Mouse (Mus musculus) retina, postnatal 7 days (tissue): ENCODE data around the gene Gm20388.

ENCODE experiments used
- DNase-seq: peaks from one replicate; pipeline ENCODE4 v3.0.0-alpha.2; 2012; ENCODE audit warnings: low read depth, low spot score

Gene Gm20388

DNA sequence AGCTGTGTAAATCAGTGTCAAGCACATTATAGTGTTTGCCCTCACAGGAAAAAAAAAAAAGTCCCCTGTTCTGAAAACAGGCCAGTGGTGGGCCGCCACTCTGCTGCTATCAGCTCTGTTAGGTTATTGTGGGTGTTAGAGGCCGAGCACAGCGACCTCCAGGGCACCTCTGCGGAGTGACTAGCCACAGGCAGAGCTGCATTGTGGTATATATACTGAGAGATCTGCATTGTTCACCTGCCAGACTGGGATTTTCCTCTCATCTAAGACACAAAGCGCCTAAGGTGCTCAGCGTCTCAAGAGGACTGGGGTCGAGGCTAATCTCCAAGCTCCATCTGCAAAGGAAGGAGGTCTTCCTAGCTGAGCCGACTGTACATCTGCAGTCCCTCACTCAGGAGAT, 252.7 kb downstream of the Gm20388 start:
- no peak for DNase-seq

- no peak for DNase-seq
Observed at GRCm38 (mm10) chr8:120164026-120164425, 253.4 kb downstream of the Gm20388 start.

GRCm38 (mm10) chr8:120167136-120167535, 256.5 kb downstream of the Gm20388 start:
- DNase-seq = no peak

GRCm38 (mm10) chr8:120167821-120168220, 257.2 kb downstream of the Gm20388 start:
- DNase-seq = no peak

DNA sequence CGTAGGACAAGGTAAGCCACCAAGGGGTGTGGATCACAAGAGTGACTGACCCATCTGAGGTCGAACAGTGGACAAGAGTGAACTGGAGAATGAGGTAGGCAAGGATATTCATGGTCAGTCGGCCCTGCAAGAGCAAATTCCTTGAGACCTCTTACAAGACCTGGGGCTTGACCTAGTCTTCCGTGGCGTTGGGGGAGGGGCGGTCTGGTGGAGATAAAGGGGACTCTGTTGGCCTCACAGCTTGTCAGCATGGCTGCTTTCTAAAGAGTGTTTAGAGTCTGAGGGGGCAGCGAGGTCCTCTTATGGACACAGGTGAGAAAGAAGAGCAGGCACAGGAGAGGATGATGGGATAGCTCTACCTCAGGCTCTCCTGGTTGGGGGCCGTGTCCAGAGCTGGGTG, 258.5 kb downstream of the Gm20388 start:
- DNase-seq = no peak

DNA sequence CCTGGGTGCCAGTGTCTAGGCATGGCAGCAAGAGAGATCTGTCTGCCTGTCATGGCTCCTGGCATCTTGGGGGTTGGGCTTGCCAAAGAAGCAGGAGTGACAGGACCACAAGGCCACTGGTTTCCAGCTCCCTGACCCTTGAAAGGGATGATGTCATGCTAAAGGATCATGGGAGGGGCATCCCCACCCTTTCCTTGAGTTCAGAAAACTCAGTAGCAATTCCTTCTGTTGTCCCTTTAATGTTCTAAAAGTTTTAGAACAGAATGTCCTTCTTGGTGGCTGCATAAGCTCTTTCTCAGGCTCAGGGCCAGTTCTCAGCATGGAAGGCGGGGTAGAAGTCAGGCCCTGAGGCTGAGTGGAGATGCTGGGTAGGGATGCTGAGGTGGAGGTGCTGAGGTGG, 262.6 kb downstream of the Gm20388 start:
- no peak for DNase-seq

DNA sequence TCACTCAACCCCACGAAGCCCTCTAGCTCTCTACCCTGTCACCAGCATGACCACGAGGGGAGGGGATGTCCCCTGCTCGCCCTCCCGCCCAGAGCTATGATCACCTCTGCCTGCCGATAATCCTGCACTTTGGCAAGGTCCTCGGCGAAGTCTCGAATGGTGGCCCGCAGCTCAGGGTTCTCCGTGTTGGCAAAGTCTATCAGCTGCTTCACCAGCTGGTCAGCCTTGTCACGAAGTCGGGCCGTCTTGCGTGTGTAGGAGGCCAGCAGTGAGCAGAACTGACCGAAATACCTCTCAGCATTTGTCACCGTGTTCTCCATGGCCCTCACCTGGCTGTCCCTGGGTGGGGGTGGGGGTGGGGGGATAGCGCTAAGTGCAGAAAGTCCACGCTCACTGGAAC, 264.0 kb downstream of the Gm20388 start:
- no peak for DNase-seq

- DNase-seq = no peak
Observed at GRCm38 (mm10) chr8:120176605-120177004, 266.0 kb downstream of the Gm20388 start.

- peak; percentile 72 for DNase-seq
Observed at GRCm38 (mm10) chr8:120177318-120178123, 266.9 kb downstream of the Gm20388 start, which contains the start of gene Fam92b. TSS of gene Fam92b (minus strand) at chr8:120177466.

GRCm38 (mm10) chr8:120178124-120178514, 267.5 kb downstream of the Gm20388 start:
- DNase-seq = no peak

DNA sequence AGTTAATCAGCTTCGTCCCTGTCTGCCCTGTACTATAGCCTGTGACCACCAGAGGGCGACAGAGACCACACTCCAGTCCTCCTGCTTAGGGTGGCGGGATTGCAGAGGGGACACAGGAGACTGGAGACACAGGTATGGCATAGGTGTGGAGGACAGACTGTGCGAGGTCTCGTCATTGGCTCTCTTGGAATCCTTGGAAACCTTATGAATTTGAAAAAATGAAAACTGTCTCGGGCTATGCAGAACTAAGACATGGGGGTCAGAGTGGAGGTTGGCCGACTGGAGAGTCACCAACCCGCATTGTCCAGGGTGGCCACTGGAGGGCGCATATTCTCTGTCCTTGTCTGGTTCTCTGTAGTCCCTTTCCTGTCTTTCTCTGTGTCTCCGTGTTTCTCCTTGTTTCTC, 268.4 kb downstream of the Gm20388 start:
- peak; percentile 85 for DNase-seq

- no peak for DNase-seq
Observed at GRCm38 (mm10) chr8:120180445-120180970, 269.9 kb downstream of the Gm20388 start.

DNA sequence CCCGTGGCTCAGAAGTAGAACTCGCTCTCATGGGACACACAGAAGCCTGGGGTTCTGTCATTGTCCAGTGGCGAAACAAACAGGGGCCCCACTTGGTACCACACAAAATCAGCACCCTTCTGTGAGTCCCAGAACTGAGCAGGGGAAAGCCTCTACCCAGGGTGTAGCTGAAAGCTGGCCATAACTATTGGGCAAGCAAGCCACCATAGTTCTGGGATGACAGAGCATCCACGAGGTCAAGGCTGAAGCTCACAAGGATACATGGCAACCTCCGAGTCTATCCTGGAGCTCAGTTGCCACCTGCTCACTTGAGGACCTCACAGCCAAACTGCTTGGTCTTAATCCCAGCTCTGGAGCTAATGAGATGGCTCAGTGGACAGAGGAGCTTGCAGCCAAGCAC, 270.6 kb downstream of the Gm20388 start:
- DNase-seq = no peak

- no peak for DNase-seq
Observed at GRCm38 (mm10) chr8:120181861-120182414, 271.3 kb downstream of the Gm20388 start.

GRCm38 (mm10) chr8:120184366-120184765, 273.7 kb downstream of the Gm20388 start:
- DNase-seq = no peak

DNA sequence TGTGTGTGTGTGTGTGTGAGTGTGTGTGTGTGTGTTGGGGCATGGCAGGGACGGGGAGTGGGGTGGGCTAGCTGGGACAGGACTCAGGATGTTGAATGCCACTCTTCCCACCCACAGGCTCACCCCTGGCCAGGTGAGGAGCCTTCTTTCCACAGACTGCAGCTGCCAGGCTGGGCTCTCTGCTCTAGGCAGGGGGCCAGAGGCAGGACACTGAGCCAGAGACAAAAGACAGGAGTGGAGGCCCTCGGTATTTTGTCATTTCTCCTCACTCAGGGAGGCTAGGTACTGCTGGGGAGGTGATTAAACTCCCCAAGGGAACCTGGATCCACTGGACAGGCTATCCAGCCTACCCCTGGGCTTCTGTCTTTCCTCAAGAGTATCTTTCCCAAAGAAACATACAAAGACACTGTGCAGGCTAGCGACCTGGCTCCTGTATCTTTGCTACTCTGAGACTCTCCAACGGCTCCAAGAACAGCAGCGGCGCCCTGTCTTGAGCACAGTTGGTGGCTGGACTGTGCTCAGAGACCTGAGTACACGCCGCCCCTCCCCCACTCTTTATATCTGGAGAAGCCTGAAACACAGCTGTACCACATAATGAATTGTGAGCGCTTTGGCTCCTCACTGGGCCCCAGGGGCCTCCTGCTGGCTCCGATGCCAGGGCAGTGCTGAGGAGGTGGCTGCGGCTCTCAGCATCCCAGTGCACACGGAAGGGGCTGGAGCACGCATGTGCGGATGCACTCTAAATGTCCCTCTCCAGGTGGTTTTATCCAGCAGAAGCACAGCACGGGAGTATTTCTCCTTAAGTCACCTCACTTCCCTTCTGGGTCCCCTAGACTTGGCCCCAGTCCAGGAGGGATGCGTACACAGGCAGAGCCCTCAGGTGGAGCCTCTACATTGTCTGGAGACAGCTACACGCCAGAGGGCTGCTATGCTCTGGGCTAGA, 274.5 kb downstream of the Gm20388 start:
- no peak for DNase-seq

GRCm38 (mm10) chr8:120186454-120186853, 275.8 kb downstream of the Gm20388 start:
- no peak for DNase-seq

- DNase-seq = no peak
Observed at GRCm38 (mm10) chr8:120188510-120188909, 277.9 kb downstream of the Gm20388 start.

GRCm38 (mm10) chr8:120189440-120189839, 278.8 kb downstream of the Gm20388 start:
- no peak for DNase-seq

- no peak for DNase-seq
Observed at GRCm38 (mm10) chr8:120190107-120190809, 279.6 kb downstream of the Gm20388 start.

GRCm38 (mm10) chr8:120190810-120191413, 280.3 kb downstream of the Gm20388 start:
- peak; percentile 50 for DNase-seq
